Mouse (Mus musculus): ENCODE results near the gene Col27a1.

GRCm38 (mm10) chr4:63219059-63219458 is 5.3 kb downstream of the Col27a1 start:
- TF ChIP-seq CTCF (IDR thresholded peaks at IDR 0.05; ENCODE audit: low read depth) (no peak), EP300 (IDR thresholded peaks at IDR 0.05; ENCODE audit: low read depth) (no peak)

Measured in heart, postnatal 0 days (tissue).